Mouse (Mus musculus) liver, embryonic 11.5 days (tissue): ENCODE measurements around the gene Eif5. TPM values are rescaled to one million over a fixed set of nuclear protein-coding genes. Genes with fewer than 3 reads are reported as not detected.
A peak's percentile ranks its signal among the peaks of the same experiment; 100 is the strongest.

Source experiments
- ATAC-seq: fragments of 200-750 bp; cut with Nextera tagmentation; replicated peaks from 2 replicates; pipeline ENCODE4 v1.8.0; 2017; ENCODE audit warnings: moderate number of reproducible peaks, mild to moderate bottlenecking, moderate TSS enrichment, moderate library complexity; ENCODE audit not compliant: low FRiP score
- DNase-seq: peaks from one replicate; pipeline ENCODE4 v3.0.0-alpha.2; 2017; ENCODE audit warnings: low spot score
- H3K27ac ChIP-seq: fragments of 300-500 bp; sonication (generic); 2 replicates; pipeline ENCODE4 v1.5.1; 2014; ENCODE audit warnings: mild to moderate bottlenecking, low read depth, low read length, control low read depth
- H3K27me3 ChIP-seq: fragments of 300-500 bp; sonication (generic); replicated peaks from 2 replicates; pipeline ENCODE4 v1.6.1; 2014; ENCODE audit warnings: low read length, mixed read lengths; ENCODE audit not compliant: control insufficient read depth, insufficient read depth
- H3K36me3 ChIP-seq: fragments of 300-500 bp; sonication (generic); 2 replicates; pipeline ENCODE4 v1.6.1; 2014; ENCODE audit warnings: mild to moderate bottlenecking, low read length, moderate library complexity, mixed read lengths; ENCODE audit not compliant: control insufficient read depth, insufficient read depth
- H3K4me1 ChIP-seq: fragments of 300-500 bp; sonication (generic); replicated peaks from 2 replicates; pipeline ENCODE4 v1.6.1; 2014; ENCODE audit warnings: low read length, mixed read lengths; ENCODE audit not compliant: control insufficient read depth, insufficient read depth
- H3K4me2 ChIP-seq: fragments of 300-500 bp; sonication (generic); 2 replicates; pipeline ENCODE4 v1.6.1; 2014; ENCODE audit warnings: mild to moderate bottlenecking, control low read depth, moderate library complexity
- H3K4me3 ChIP-seq: fragments of 300-500 bp; sonication (generic); 2 replicates; pipeline ENCODE4 v1.5.1; 2014; ENCODE audit warnings: low read depth, low read length, control low read depth
- H3K9ac ChIP-seq: fragments of 300-500 bp; sonication (generic); 2 replicates; pipeline ENCODE4 v1.6.1; 2014; ENCODE audit warnings: low read depth, low read length, control low read depth
- H3K9me3 ChIP-seq: fragments of 300-500 bp; sonication (generic); 2 replicates; pipeline ENCODE4 v1.6.1; 2016; ENCODE audit warnings: low read length, inconsistent platforms, mixed read lengths; ENCODE audit not compliant: control insufficient read depth
- WGBS: fragments of 180-500 bp; shearing (Covaris S2); extraction: QIAGEN DNeasy Blood & Tissue Kit; methylation state at CpG from one replicate; pipeline ENCODE4 v1.1.7; 2014; 5-methylcytosine and 5-hydroxymethylcytosine counted together
- polyA plus RNA-seq: library from polyadenylated mRNA; unstranded; fragments of >200 nt; fragmentation: Nextera tagmentation; extraction: Ambion mirVana; gene quantifications from 2 replicates; pipeline ENCODE4 v1.2.1, GENCODE M21; 2014

The Eif5 gene
- polyA plus RNA-seq, result 623 and 628 TPM in 2 replicates

GRCm38 (mm10) chr12:111537796-111538291, at the start of gene Eif5:
TSS of gene Eif5 (plus strand) at chr12:111538016.
- H3K4me1 ChIP-seq, result peaks cover 36% of the 10 kb centered on the region
- peak within 1 kb of the TSS; percentile 94 for H3K4me2 ChIP-seq
- no peaks in the 10 kb centered on the region for H3K27me3 ChIP-seq
- DNase-seq, result peak; percentile 99
- H3K4me3 ChIP-seq, result peak within 1 kb of the TSS; percentile 98
- 0% methylated on average over 43 of the region's 47 CpGs for WGBS
- no peaks in the 10 kb centered on the region for H3K9me3 ChIP-seq
- ATAC-seq, result peak; percentile 96
- peak within 1 kb of the TSS; percentile 99 for H3K9ac ChIP-seq
- peaks cover 29% of the 10 kb centered on the region for H3K36me3 ChIP-seq
- H3K27ac ChIP-seq, result peak within 1 kb of the TSS; percentile 98

- Histone ChIP-seq H3K9me3 (peaks cover 3% of the 10 kb centered on the region; the same call in 1 of the 2 replicates), H3K4me1 (no peaks in the 10 kb centered on the region), H3K4me2 (0 out of 2 replicates have a peak overlapping the region, but pooled peaks have one; percentile 8), H3K36me3 (no peaks in the 10 kb centered on the region), H3K27ac (no peak overlapping the region), H3K27me3 (peaks cover 55% of the 10 kb centered on the region), H3K4me3 (no peak overlapping the region), H3K9ac (no peak overlapping the region)
- ATAC-seq (no peak), DNase-seq (no peak)
- WGBS, result 73% methylated on average over 11 of the region's 11 CpGs
These were observed 48.5 kb upstream of the Eif5 start for GRCm38 (mm10) chr12:111489261-111489865.

GRCm38 (mm10) chr12:111494931-111495330, 42.9 kb upstream of the Eif5 start:
- H3K9me3 ChIP-seq, result peaks cover 3% of the 10 kb centered on the region; the same call in 1 of the 2 replicates
- H3K9ac ChIP-seq, result no peak overlapping the region
- no peak overlapping the region for H3K4me3 ChIP-seq
- no peak overlapping the region for H3K4me2 ChIP-seq
- no peak for DNase-seq
- H3K4me1 ChIP-seq, result no peaks in the 10 kb centered on the region
- 0 out of 2 replicates have a peak, but pooled peaks cover 3% of the 10 kb centered on the region for H3K27me3 ChIP-seq
- whole genome bisulfite sequencing, result 64% methylated on average over 4 of the region's 4 CpGs
- H3K27ac ChIP-seq, result no peak overlapping the region
- ATAC-seq, result no peak
- no peaks in the 10 kb centered on the region for H3K36me3 ChIP-seq

- no peak overlapping the region for H3K9ac ChIP-seq
- peaks cover 3% of the 10 kb centered on the region; the same call in 1 of the 2 replicates for H3K9me3 ChIP-seq
- no peak overlapping the region for H3K4me3 ChIP-seq
- DNase-seq, result no peak
- no peak for ATAC-seq
- H3K36me3 ChIP-seq, result no peaks in the 10 kb centered on the region
- no peak overlapping the region for H3K27ac ChIP-seq
- no peak overlapping the region for H3K4me2 ChIP-seq
- no peaks in the 10 kb centered on the region for H3K27me3 ChIP-seq
- 41% methylated on average over 2 of the region's 2 CpGs for WGBS
- no peaks in the 10 kb centered on the region for H3K4me1 ChIP-seq
These were observed 40.7 kb upstream of the Eif5 start for GRCm38 (mm10) chr12:111497076-111497475.

- Histone ChIP-seq H3K36me3 (no peaks in the 10 kb centered on the region), H3K4me2 (no peak overlapping the region), H3K27ac (no peak overlapping the region), H3K9me3 (no peaks in the 10 kb centered on the region), H3K4me1 (no peaks in the 10 kb centered on the region), H3K4me3 (no peak overlapping the region), H3K9ac (no peak overlapping the region), H3K27me3 (peaks cover 3% of the 10 kb centered on the region; the same call in 1 of the 2 replicates)
- WGBS, result 67% methylated on average over 5 of the region's 5 CpGs
- DNase-seq, result no peak
- no peak for ATAC-seq
These were observed 38.2 kb upstream of the Eif5 start for GRCm38 (mm10) chr12:111499617-111500016.

- WGBS, result 41% methylated on average over 5 of the region's 5 CpGs
- H3K4me3 ChIP-seq, result no peak overlapping the region
- no peaks in the 10 kb centered on the region for H3K9me3 ChIP-seq
- no peak overlapping the region for H3K27ac ChIP-seq
- no peak for DNase-seq
- H3K9ac ChIP-seq, result no peak overlapping the region
- H3K4me2 ChIP-seq, result no peak overlapping the region
- no peaks in the 10 kb centered on the region for H3K4me1 ChIP-seq
- H3K36me3 ChIP-seq, result no peaks in the 10 kb centered on the region
- ATAC-seq, result no peak
- H3K27me3 ChIP-seq, result peaks cover 5% of the 10 kb centered on the region; the same call in 1 of the 2 replicates
These were observed 37.1 kb upstream of the Eif5 start for GRCm38 (mm10) chr12:111500725-111501124.

GRCm38 (mm10) chr12:111503063-111503567, 34.7 kb upstream of the Eif5 start:
- no peaks in the 10 kb centered on the region for H3K9me3 ChIP-seq
- no peak overlapping the region for H3K27ac ChIP-seq
- DNase-seq (no peak), ATAC-seq (no peak)
- H3K4me2 ChIP-seq, result no peak overlapping the region
- no peaks in the 10 kb centered on the region for H3K36me3 ChIP-seq
- WGBS, result 61% methylated on average over 12 of the region's 12 CpGs
- H3K27me3 ChIP-seq, result peaks cover 5% of the 10 kb centered on the region; the same call in 1 of the 2 replicates
- no peak overlapping the region for H3K9ac ChIP-seq
- H3K4me1 ChIP-seq, result no peaks in the 10 kb centered on the region
- no peak overlapping the region for H3K4me3 ChIP-seq

- Histone ChIP-seq H3K4me1 (no peaks in the 10 kb centered on the region), H3K4me2 (no peak overlapping the region), H3K36me3 (no peaks in the 10 kb centered on the region), H3K27ac (no peak overlapping the region), H3K27me3 (peaks cover 5% of the 10 kb centered on the region; the same call in 1 of the 2 replicates), H3K9ac (no peak overlapping the region), H3K4me3 (no peak overlapping the region), H3K9me3 (no peaks in the 10 kb centered on the region)
- ATAC-seq, result no peak
- WGBS, result 50% methylated on average over 5 of the region's 5 CpGs
- DNase-seq, result no peak
These were observed 34.2 kb upstream of the Eif5 start for GRCm38 (mm10) chr12:111503571-111503970.
